Mouse (Mus musculus): Measurements from ENCODE around the gene Deup1. TPM values are rescaled to one million over a fixed set of nuclear protein-coding genes. Genes with fewer than 3 reads are reported as not detected.

Gene Deup1
- polyA plus RNA-seq, 1 experiment from 2014 or later, result 5.8 TPM

- no peaks in the 10 kb centered on the region for H3K27me3 ChIP-seq (ENCODE audit: insufficient read depth, poor library complexity, severe bottlenecking)
- peaks cover 7% of the 10 kb centered on the region; the same call in 1 of the 2 replicates for H3K36me3 ChIP-seq
- no peak for DNase-seq (ENCODE audit: low spot score)
- WGBS, result 65% methylated on average over 8 of the region's 8 CpGs
- no peak overlapping the region for H3K4me3 ChIP-seq
- no peaks in the 10 kb centered on the region for H3K9me3 ChIP-seq
- peaks cover 36% of the 10 kb centered on the region for H3K4me1 ChIP-seq (replicated peaks)
- no peak overlapping the region for H3K27ac ChIP-seq
These were observed 102.5 kb downstream of the Deup1 start for GRCm38 (mm10) chr9:15525246-15525645.

GRCm38 (mm10) chr9:15523646-15524045 lies 104.1 kb downstream of the Deup1 start:
- H3K27ac ChIP-seq, result no peak overlapping the region
- H3K27me3 ChIP-seq (ENCODE audit: insufficient read depth, poor library complexity, severe bottlenecking), result no peaks in the 10 kb centered on the region
- no peak overlapping the region for H3K4me3 ChIP-seq
- no peak for DNase-seq (ENCODE audit: low spot score)
- peaks cover 23% of the 10 kb centered on the region for H3K4me1 ChIP-seq (replicated peaks)
- H3K9me3 ChIP-seq, result no peaks in the 10 kb centered on the region
- 92% methylated on average over 6 of the region's 6 CpGs for WGBS
- H3K36me3 ChIP-seq, result peaks cover 7% of the 10 kb centered on the region; the same call in 1 of the 2 replicates

- Histone ChIP-seq H3K4me1 (replicated peaks) (peaks cover 21% of the 10 kb centered on the region; the same call in 1 of the 2 replicates), H3K4me3 (no peak overlapping the region), H3K27me3 (ENCODE audit: insufficient read depth, poor library complexity, severe bottlenecking) (no peaks in the 10 kb centered on the region), H3K36me3 (peaks cover 7% of the 10 kb centered on the region; the same call in 1 of the 2 replicates), H3K27ac (no peak overlapping the region), H3K9me3 (no peaks in the 10 kb centered on the region)
- WGBS, result 79% methylated on average over 5 of the region's 5 CpGs
- no peak for DNase-seq (ENCODE audit: low spot score)
These were observed 104.8 kb downstream of the Deup1 start for GRCm38 (mm10) chr9:15522887-15523286.

GRCm38 (mm10) chr9:15522348-15522747 lies 105.4 kb downstream of the Deup1 start:
- H3K4me3 ChIP-seq, result no peak overlapping the region
- H3K27ac ChIP-seq, result no peak overlapping the region
- no peak for DNase-seq (ENCODE audit: low spot score)
- no peaks in the 10 kb centered on the region for H3K9me3 ChIP-seq
- peaks cover 7% of the 10 kb centered on the region; the same call in 1 of the 2 replicates for H3K36me3 ChIP-seq
- no peaks in the 10 kb centered on the region for H3K27me3 ChIP-seq (ENCODE audit: insufficient read depth, poor library complexity, severe bottlenecking)
- WGBS, result 95% methylated on average over 10 of the region's 10 CpGs
- peaks cover 21% of the 10 kb centered on the region; the same call in 1 of the 2 replicates for H3K4me1 ChIP-seq (replicated peaks)

- WGBS, result 79% methylated on average over 4 of the region's 4 CpGs
- Histone ChIP-seq H3K4me1 (replicated peaks) (peaks cover 10% of the 10 kb centered on the region), H3K9me3 (no peaks in the 10 kb centered on the region), H3K27me3 (ENCODE audit: insufficient read depth, poor library complexity, severe bottlenecking) (no peaks in the 10 kb centered on the region), H3K36me3 (no peaks in the 10 kb centered on the region), H3K4me3 (no peak overlapping the region), H3K27ac (no peak overlapping the region)
- DNase-seq (ENCODE audit: low spot score), result no peak
These were observed 109.8 kb downstream of the Deup1 start for GRCm38 (mm10) chr9:15517979-15518378.

GRCm38 (mm10) chr9:15516007-15516406 lies 111.7 kb downstream of the Deup1 start:
- 81% methylated on average over 2 of the region's 2 CpGs for WGBS
- no peak for DNase-seq (ENCODE audit: low spot score)
- Histone ChIP-seq H3K36me3 (no peaks in the 10 kb centered on the region), H3K27ac (no peak overlapping the region), H3K9me3 (no peaks in the 10 kb centered on the region), H3K4me3 (no peak overlapping the region), H3K4me1 (replicated peaks) (peaks cover 18% of the 10 kb centered on the region), H3K27me3 (ENCODE audit: insufficient read depth, poor library complexity, severe bottlenecking) (no peaks in the 10 kb centered on the region)

GRCm38 (mm10) chr9:15512918-15513317 lies 114.8 kb downstream of the Deup1 start:
- Histone ChIP-seq H3K4me3 (no peak overlapping the region), H3K36me3 (no peaks in the 10 kb centered on the region), H3K4me1 (replicated peaks) (peaks cover 18% of the 10 kb centered on the region), H3K27ac (no peak overlapping the region), H3K27me3 (ENCODE audit: insufficient read depth, poor library complexity, severe bottlenecking) (no peaks in the 10 kb centered on the region), H3K9me3 (no peaks in the 10 kb centered on the region)
- DNase-seq (ENCODE audit: low spot score), result no peak
- 72% methylated on average over 7 of the region's 7 CpGs for WGBS

- DNase-seq (ENCODE audit: low spot score), result no peak
- peaks cover 36% of the 10 kb centered on the region for H3K4me1 ChIP-seq (replicated peaks)
- 77% methylated on average over 3 of the region's 3 CpGs for WGBS
- no peaks in the 10 kb centered on the region for H3K36me3 ChIP-seq
- no peak overlapping the region for H3K4me3 ChIP-seq
- H3K27me3 ChIP-seq (ENCODE audit: insufficient read depth, poor library complexity, severe bottlenecking), result no peaks in the 10 kb centered on the region
- H3K9me3 ChIP-seq, result no peaks in the 10 kb centered on the region
- no peak overlapping the region for H3K27ac ChIP-seq
These were observed 117.0 kb downstream of the Deup1 start for GRCm38 (mm10) chr9:15510557-15511310.

Other genes with a start within 250 kb of the Deup1 start
- gene Smco4, start 134.5 kb downstream of the Deup1 start, polyA plus RNA-seq (2016; fragmentation: Nextera tagmentation; extraction: Ambion mirVana), result 2.1 and 2.6 TPM in 2 replicates
- gene Slc36a4, start 81.8 kb upstream of the Deup1 start, polyA plus RNA-seq (2016; fragmentation: Nextera tagmentation; extraction: Ambion mirVana), result 11.3 and 12.4 TPM in 2 replicates
- gene Mtnr1b, start 246.6 kb upstream of the Deup1 start, polyA plus RNA-seq (2016; fragmentation: Nextera tagmentation; extraction: Ambion mirVana), result not detected in 2 replicates

All from hindbrain, embryonic 10.5 days (tissue).